Mouse (Mus musculus): ENCODE results near the gene Gm21861. TPM values are rescaled to one million over a fixed set of nuclear protein-coding genes. Genes with fewer than 3 reads are reported as not detected.
"Not testable (repeated sequence)": the region's sequence is repeated elsewhere in the genome, so short reads cannot be mapped to it uniquely, and the experiment has no call there.

Gene Gm21861
- total RNA-seq (2012; rRNA removed): not detected in 2 replicates
- total RNA-seq (2014; rRNA removed): not detected in 2 replicates
- not detected in 2 replicates for polyA plus RNA-seq (2012; ENCODE audit: insufficient read length, low read depth)

DNA sequence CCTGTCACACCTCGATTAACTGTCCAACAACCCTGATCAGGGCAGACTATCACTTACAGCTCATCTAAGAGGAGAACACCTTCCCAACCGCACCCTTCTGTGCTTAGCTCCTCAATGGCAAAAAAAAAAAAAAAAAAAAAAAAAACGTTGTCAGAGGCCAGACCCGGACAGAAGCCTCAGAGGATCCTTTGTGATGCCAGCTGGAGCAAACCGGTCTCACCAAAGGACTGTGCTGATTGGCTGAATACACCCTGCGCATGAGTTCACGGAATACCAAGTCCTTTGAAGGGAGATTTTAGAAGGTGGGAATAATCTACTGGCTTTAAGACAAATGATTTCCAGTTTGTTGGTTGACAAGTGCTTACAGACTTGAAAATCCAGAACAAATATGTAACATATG, at the start of gene Gm21861:
Gene Gm21861, minus strand, starts transcription at position 101 of the 400 bp plus-strand sequence.
- H3K9ac ChIP-seq (ENCODE audit: insufficient read depth, low read depth); H3K36me3 ChIP-seq (replicated peaks in 1 of 2; ENCODE audit: control insufficient read depth in 1 of 2, insufficient read depth in 1 of 2, low read length in 1 of 2); H3K27me3 ChIP-seq (replicated peaks); H3K27ac ChIP-seq (ENCODE audit: insufficient read depth, low read depth); H3K4me1 ChIP-seq (ENCODE audit: control insufficient read depth in 1 of 2, insufficient read depth in 2 of 2); H3K79me2 ChIP-seq (replicated peaks; ENCODE audit: control insufficient read depth, extremely low read depth, insufficient read depth, poor library complexity, severe bottlenecking); dilution Hi-C loops (cut with MboI; ENCODE audit: extremely low pct_ligation_motif_present, extremely low pct_unique_long_range_greater_than_20kb, low sequenced_read_pairs); H3K9me3 ChIP-seq (replicated peaks; ENCODE audit: low read length); in situ Hi-C loops (cut with MboI; ENCODE audit: low pct_ligation_motif_present, low pct_unique_long_range_greater_than_20kb, low sequenced_read_pairs); H3K4me2 ChIP-seq (ENCODE audit: insufficient read depth, low read depth, poor library complexity, severe bottlenecking); DNase-seq (ENCODE audit: extremely low read depth); H3K4me3 ChIP-seq (replicated peaks in 1 of 3; ENCODE audit: low read depth in 2 of 3, low read length in 2 of 3, poor library complexity in 1 of 3): not testable (repeated sequence)

All from CH12.LX (cell line).